Mouse (Mus musculus): ENCODE data around the gene Nrp2. TPM values are rescaled to one million over a fixed set of nuclear protein-coding genes. Genes with fewer than 3 reads are reported as not detected.

The Nrp2 gene
- polyA plus RNA-seq, 1 experiment = 97.2 TPM

GRCm38 (mm10) chr1:62834443-62835185, 131.5 kb downstream of the Nrp2 start:
- Histone ChIP-seq H3K4me3 (ENCODE audit: insufficient read depth, low read length) (no peak overlapping the region), H3K4me1 (ENCODE audit: control insufficient read depth, insufficient read depth, low read length) (no peaks in the 10 kb centered on the region), H3K27ac (ENCODE audit: insufficient read depth, low read depth, low read length) (no peak overlapping the region)
- TF ChIP-seq CTCF (IDR thresholded peaks at IDR 0.05; ENCODE audit: low read depth, low read length) = no peak
- no peak for TF ChIP-seq POLR2A (IDR thresholded peaks at IDR 0.05; ENCODE audit: borderline replicate concordance, low read depth, low read length)

GRCm38 (mm10) chr1:62838083-62838482, 135.0 kb downstream of the Nrp2 start:
- Histone ChIP-seq H3K4me1 (ENCODE audit: control insufficient read depth, insufficient read depth, low read length) (no peaks in the 10 kb centered on the region), H3K27ac (ENCODE audit: insufficient read depth, low read depth, low read length) (no peak overlapping the region), H3K4me3 (ENCODE audit: insufficient read depth, low read length) (no peak overlapping the region)
- no peak for TF ChIP-seq POLR2A (IDR thresholded peaks at IDR 0.05; ENCODE audit: borderline replicate concordance, low read depth, low read length)
- no peak for TF ChIP-seq CTCF (IDR thresholded peaks at IDR 0.05; ENCODE audit: low read depth, low read length)

- H3K4me1 ChIP-seq (ENCODE audit: control insufficient read depth, insufficient read depth, low read length) = no peaks in the 10 kb centered on the region
- no peak overlapping the region for H3K27ac ChIP-seq (ENCODE audit: insufficient read depth, low read depth, low read length)
- no peak overlapping the region for H3K4me3 ChIP-seq (ENCODE audit: insufficient read depth, low read length)
- TF ChIP-seq POLR2A (IDR thresholded peaks at IDR 0.05; ENCODE audit: borderline replicate concordance, low read depth, low read length) (no peak), CTCF (IDR thresholded peaks at IDR 0.05; ENCODE audit: low read depth, low read length) (no peak)
Observed at GRCm38 (mm10) chr1:62838631-62839030, 135.5 kb downstream of the Nrp2 start.

GRCm38 (mm10) chr1:62843215-62843614, 140.1 kb downstream of the Nrp2 start:
- H3K27ac ChIP-seq (ENCODE audit: insufficient read depth, low read depth, low read length) = no peak overlapping the region
- TF ChIP-seq POLR2A (IDR thresholded peaks at IDR 0.05; ENCODE audit: borderline replicate concordance, low read depth, low read length) (no peak), CTCF (IDR thresholded peaks at IDR 0.05; ENCODE audit: low read depth, low read length) (no peak)
- no peak overlapping the region for H3K4me3 ChIP-seq (ENCODE audit: insufficient read depth, low read length)
- H3K4me1 ChIP-seq (ENCODE audit: control insufficient read depth, insufficient read depth, low read length) = no peaks in the 10 kb centered on the region

- Histone ChIP-seq H3K4me1 (ENCODE audit: control insufficient read depth, insufficient read depth, low read length) (no peaks in the 10 kb centered on the region), H3K4me3 (ENCODE audit: insufficient read depth, low read length) (no peak overlapping the region), H3K27ac (ENCODE audit: insufficient read depth, low read depth, low read length) (no peak overlapping the region)
- TF ChIP-seq CTCF (IDR thresholded peaks at IDR 0.05; ENCODE audit: low read depth, low read length) (no peak), POLR2A (IDR thresholded peaks at IDR 0.05; ENCODE audit: borderline replicate concordance, low read depth, low read length) (no peak)
Observed at GRCm38 (mm10) chr1:62850990-62851940, 148.2 kb downstream of the Nrp2 start.

- TF ChIP-seq CTCF (IDR thresholded peaks at IDR 0.05; ENCODE audit: low read depth, low read length) = no peak
- TF ChIP-seq POLR2A (IDR thresholded peaks at IDR 0.05; ENCODE audit: borderline replicate concordance, low read depth, low read length) = no peak
- Histone ChIP-seq H3K4me1 (ENCODE audit: control insufficient read depth, insufficient read depth, low read length) (no peaks in the 10 kb centered on the region), H3K4me3 (ENCODE audit: insufficient read depth, low read length) (no peak overlapping the region), H3K27ac (ENCODE audit: insufficient read depth, low read depth, low read length) (no peak overlapping the region)
Observed at GRCm38 (mm10) chr1:62853362-62853761, 150.3 kb downstream of the Nrp2 start.

GRCm38 (mm10) chr1:62853996-62854395, 150.9 kb downstream of the Nrp2 start:
- TF ChIP-seq POLR2A (IDR thresholded peaks at IDR 0.05; ENCODE audit: borderline replicate concordance, low read depth, low read length) = no peak
- TF ChIP-seq CTCF (IDR thresholded peaks at IDR 0.05; ENCODE audit: low read depth, low read length) = no peak
- Histone ChIP-seq H3K27ac (ENCODE audit: insufficient read depth, low read depth, low read length) (no peak overlapping the region), H3K4me1 (ENCODE audit: control insufficient read depth, insufficient read depth, low read length) (no peaks in the 10 kb centered on the region), H3K4me3 (ENCODE audit: insufficient read depth, low read length) (no peak overlapping the region)

GRCm38 (mm10) chr1:62859098-62859497, 156.0 kb downstream of the Nrp2 start:
- H3K4me1 ChIP-seq (ENCODE audit: control insufficient read depth, insufficient read depth, low read length) = no peaks in the 10 kb centered on the region
- TF ChIP-seq CTCF (IDR thresholded peaks at IDR 0.05; ENCODE audit: low read depth, low read length) = no peak
- TF ChIP-seq POLR2A (IDR thresholded peaks at IDR 0.05; ENCODE audit: borderline replicate concordance, low read depth, low read length) = no peak
- H3K27ac ChIP-seq (ENCODE audit: insufficient read depth, low read depth, low read length) = no peak overlapping the region
- H3K4me3 ChIP-seq (ENCODE audit: insufficient read depth, low read length) = no peak overlapping the region

- Histone ChIP-seq H3K27ac (ENCODE audit: insufficient read depth, low read depth, low read length) (no peak overlapping the region), H3K4me1 (ENCODE audit: control insufficient read depth, insufficient read depth, low read length) (no peaks in the 10 kb centered on the region), H3K4me3 (ENCODE audit: insufficient read depth, low read length) (no peak overlapping the region)
- no peak for TF ChIP-seq CTCF (IDR thresholded peaks at IDR 0.05; ENCODE audit: low read depth, low read length)
- TF ChIP-seq POLR2A (IDR thresholded peaks at IDR 0.05; ENCODE audit: borderline replicate concordance, low read depth, low read length) = no peak
Observed at GRCm38 (mm10) chr1:62859556-62860300, 156.6 kb downstream of the Nrp2 start.

Data from bone marrow macrophage, adult 2 months (primary cell).